Mouse (Mus musculus) CH12.LX (cell line): ENCODE data around the gene Cmss1.

Experiments
- CTCF ChIP-seq, 2 experiments: IDR thresholded peaks in 1 of 2; conservative IDR thresholded peaks in 1 of 2; 2 replicates each; pipeline ENCODE4 v1.5.1; 2011 to 2012; ENCODE audit warnings: low read depth in 2 of 2, low read length in 2 of 2, improper control_type of control experiment in 1 of 2, inconsistent platforms in 1 of 2, mild to moderate bottlenecking in 1 of 2, moderate library complexity in 1 of 2
- E2F4 ChIP-seq: IDR thresholded peaks from 2 replicates; pipeline ENCODE4 v1.6.1; 2011; ENCODE audit warnings: low read depth, low read length, improper control_type of control experiment; ENCODE audit not compliant: insufficient replicate concordance
- HCFC1 ChIP-seq: IDR thresholded peaks from 2 replicates; pipeline ENCODE4 v1.6.1; 2012; ENCODE audit warnings: low read depth, mild to moderate bottlenecking, inconsistent platforms, low read length, improper control_type of control experiment
- MAFK ChIP-seq: IDR thresholded peaks from 2 replicates; pipeline ENCODE4 v1.6.1; 2011; ENCODE audit warnings: low read length, improper control_type of control experiment; ENCODE audit not compliant: insufficient replicate concordance
- NRF1 ChIP-seq: IDR thresholded peaks from 2 replicates; pipeline ENCODE4 v1.6.1; 2014; ENCODE audit warnings: low read depth, mild to moderate bottlenecking, inconsistent platforms, low read length, improper control_type of control experiment, moderate library complexity
- POLR2A ChIP-seq: IDR thresholded peaks from 2 replicates; pipeline ENCODE4 v1.6.1; 2011; ENCODE audit warnings: low read depth, mild to moderate bottlenecking, improper control_type of control experiment, low read length
- POLR2AphosphoS2 ChIP-seq: IDR thresholded peaks from 2 replicates; pipeline ENCODE4 v1.6.1; 2011; ENCODE audit warnings: low read depth, low read length, improper control_type of control experiment
- SMC3 ChIP-seq: IDR thresholded peaks from 2 replicates; pipeline ENCODE4 v1.6.1; 2011; ENCODE audit warnings: low read depth, low read length, improper control_type of control experiment
- USF2 ChIP-seq: conservative IDR thresholded peaks from 2 replicates; pipeline ENCODE4 v1.6.1; 2011; ENCODE audit warnings: low read depth, low read length, improper control_type of control experiment
- ZNF384 ChIP-seq: IDR thresholded peaks from 2 replicates; pipeline ENCODE4 v1.6.1; 2012; ENCODE audit warnings: low read depth, low read length, improper control_type of control experiment, inconsistent platforms

GRCm38 (mm10) chr16:57357011-57357410 lies 249.7 kb downstream of the Cmss1 start:
- TF ChIP-seq SMC3 = no peak
- TF ChIP-seq POLR2A = no peak
- no peak for TF ChIP-seq USF2
- TF ChIP-seq NRF1 = no peak
- no peak for TF ChIP-seq CTCF (conservative IDR thresholded peaks at IDR 0.05 in 1 of 2, IDR thresholded peaks at IDR 0.05 in 1 of 2; ENCODE audit: low read depth in 2 of 2, low read length in 2 of 2)
- TF ChIP-seq POLR2AphosphoS2 = no peak
- TF ChIP-seq E2F4 = no peak
- no peak for TF ChIP-seq ZNF384
- TF ChIP-seq HCFC1 = no peak
- TF ChIP-seq MAFK = no peak
